Mouse (Mus musculus) WW6 (cell line): Measurements from ENCODE around the gene Gm7879.
A peak's percentile ranks its signal among the peaks of the same experiment; 100 is the strongest.
"Not testable (repeated sequence)": the region's sequence is repeated elsewhere in the genome, so short reads cannot be mapped to it uniquely, and the experiment has no call there.

Experiments
- DNase-seq: peaks from one replicate; pipeline ENCODE4 v3.0.0-alpha.2; 2013; ENCODE audit warnings: low read depth, low spot score

Gene Gm7879

DNA sequence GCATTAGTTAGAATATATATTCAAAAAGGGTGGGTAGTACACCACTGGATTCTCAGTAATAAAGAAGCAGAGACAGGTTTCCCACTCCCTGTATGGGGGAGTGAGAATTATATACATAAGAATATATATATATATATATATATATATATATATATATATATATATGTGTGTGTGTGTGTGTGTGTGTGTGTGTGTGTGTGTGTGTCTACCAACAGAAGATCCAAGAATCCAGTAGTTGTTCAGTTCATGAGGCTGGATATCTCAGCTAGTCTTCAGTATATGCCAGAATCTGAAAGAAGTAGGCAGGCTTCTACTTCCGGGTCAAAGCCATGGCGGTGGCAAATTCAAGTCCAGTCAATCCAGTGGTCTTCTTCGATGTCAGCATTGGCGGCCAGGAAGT is at the start of gene Gm7879:
Gene Gm7879, plus strand, starts transcription at position 301 of the 400 bp plus-strand sequence.
- DNase-seq: not testable (repeated sequence)

DNA sequence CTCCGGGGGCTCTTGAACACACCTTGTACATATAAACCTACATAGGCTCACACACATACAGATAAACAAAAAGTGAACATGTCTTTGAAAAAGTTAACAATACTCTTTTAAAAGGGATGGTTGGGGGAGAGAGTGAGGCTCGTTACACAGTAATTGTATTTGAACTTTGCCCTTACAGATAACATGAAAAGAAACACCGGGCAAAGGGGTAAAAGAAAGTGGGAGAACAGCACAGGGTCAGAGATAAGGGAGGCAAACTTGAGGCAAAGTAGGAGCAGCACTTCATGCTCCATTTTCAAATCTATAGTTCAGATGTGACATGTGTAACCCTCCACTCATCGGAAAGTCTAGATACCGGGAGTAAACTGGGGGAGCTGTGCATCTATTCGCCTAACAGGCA is 49.3 kb upstream of the Gm7879 start:
- DNase-seq: no peak

DNA sequence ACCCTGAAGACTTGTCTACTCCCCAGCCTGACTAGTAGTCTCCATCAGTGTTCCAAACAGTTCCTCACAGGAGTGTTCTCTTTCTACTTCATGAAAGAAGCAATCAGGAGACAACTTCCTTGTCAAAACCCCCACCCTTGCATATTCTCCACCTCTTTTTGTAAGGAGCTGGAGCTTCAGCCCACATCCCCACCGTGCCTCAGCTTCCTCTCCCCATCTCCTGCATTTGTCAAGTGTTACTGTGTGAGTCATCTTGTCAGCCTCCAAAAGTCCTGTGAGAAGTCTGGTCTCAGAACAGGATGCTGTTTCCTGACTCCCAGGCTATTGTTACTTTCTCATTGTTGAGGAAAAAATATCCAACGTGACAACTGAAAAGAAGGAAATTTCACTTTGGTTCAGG is 47.6 kb upstream of the Gm7879 start:
- DNase-seq: no peak

DNA sequence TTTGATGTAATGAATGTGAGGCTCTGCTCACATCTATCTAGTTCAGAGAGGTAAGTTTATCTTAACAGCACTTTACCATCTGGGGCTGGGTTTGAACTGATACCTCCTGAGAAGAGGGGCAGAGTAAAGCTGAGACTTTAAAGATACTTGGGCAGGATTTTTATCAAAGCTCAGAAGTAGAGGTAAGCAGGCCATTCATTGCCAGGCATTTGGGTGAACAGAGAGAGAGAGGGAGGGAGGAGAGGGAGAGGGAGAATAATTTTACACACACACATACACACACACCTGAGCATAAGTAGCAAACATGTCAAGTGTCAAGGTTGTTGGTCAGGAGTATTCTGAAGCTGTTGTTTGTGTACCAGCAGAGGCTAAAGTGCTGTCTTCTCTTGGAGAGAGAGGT is 44.7 kb upstream of the Gm7879 start, which contains the start of gene Cd38:
Gene Cd38, plus strand, starts transcription at position 301 of the 400 bp plus-strand sequence.
- no peak for DNase-seq

DNA sequence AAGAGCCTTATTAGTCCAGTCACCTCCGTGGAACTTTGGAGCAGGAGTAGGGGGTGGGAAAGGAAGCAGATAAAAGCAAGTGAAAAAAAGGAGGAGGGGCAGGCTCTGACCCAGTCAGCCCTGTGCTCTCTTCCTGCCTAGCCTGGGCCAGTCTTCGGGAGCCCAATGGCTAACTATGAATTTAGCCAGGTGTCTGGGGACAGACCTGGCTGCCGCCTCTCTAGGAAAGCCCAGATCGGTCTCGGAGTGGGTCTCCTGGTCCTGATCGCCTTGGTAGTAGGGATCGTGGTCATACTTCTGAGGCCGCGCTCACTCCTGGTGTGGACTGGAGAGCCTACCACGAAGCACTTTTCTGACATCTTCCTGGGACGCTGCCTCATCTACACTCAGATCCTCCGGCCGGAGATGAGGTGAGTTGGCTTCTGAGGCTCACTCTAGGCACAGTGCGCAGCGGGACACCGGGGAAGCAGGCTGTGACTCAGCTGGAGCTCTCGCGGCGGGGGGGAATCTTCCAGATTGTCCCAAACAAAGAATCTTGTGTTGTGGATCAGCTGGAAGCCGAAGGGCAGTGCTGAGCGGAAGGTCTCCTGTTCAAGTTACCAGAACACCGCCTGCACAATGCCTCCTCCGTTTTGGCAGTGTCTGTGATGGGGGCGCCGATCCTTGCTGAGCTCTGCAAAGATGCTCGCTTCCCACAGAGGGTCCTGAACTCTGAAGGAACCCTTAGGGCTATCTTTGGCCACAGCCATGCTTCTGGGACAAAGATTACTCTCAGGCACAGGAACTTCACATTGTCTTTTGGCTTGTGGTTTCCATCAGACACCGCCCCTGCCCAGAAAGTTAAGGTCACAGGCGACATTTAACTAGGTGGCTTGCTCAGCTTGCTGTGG is 44.0 kb upstream of the Gm7879 start:
- DNase-seq: peak; percentile 45

DNA sequence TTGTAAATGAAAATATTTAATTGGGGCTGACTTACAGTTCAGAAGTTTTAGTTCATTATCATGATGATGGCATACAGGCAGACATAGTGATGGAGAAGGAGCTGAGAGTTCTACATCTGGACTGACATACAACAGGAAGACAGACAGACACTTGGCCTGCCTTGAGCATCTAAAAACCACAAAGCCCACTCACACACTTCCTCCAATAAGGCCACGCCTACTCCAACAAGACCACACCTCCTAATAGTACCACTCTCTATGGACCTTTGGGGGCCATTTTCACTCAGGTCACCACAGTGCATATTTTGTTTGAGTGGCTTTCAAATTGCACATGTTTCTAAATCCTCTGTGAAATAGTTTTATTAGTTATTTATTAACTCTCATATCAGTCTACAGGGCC is 41.1 kb upstream of the Gm7879 start:
- DNase-seq: no peak

DNA sequence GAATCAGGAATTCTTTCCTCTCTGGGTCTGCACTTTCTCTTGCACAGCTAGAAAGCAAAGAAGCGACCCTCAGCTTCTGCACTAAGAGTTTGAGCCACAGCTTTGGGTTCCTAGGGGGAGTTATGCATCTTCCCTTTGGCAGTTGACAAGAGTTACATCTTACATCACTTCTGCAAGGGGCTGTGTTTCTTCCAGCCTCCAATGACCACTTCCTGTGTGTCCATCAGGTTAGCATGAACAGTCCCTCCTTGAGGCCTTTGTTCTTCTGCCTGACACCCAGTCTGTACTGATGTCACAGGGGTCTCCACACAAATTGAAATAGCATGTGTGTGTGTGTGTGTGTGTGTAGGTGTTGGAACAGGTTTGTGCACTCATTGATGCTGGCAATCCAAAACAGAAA is 40.3 kb upstream of the Gm7879 start:
- DNase-seq: no peak

DNA sequence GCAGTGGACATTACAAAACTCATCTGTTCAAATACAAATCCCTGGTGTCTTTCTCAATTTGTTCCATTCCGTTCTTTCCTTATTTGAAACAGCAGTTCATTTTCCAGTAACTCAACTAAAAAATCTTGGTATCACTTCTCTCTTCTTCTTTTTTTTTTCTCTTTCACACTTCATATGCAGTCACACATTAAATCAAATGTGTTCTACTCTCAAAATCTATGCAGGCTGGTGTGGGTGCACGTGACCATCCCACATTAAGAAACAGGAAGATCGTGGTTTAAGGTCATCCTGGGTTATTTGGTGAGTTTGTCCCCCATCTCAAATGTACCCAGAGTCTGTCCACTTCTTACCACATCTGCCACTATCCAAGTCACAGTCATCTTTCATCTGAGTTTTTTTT is 30.9 kb upstream of the Gm7879 start:
- DNase-seq: no peak

DNA sequence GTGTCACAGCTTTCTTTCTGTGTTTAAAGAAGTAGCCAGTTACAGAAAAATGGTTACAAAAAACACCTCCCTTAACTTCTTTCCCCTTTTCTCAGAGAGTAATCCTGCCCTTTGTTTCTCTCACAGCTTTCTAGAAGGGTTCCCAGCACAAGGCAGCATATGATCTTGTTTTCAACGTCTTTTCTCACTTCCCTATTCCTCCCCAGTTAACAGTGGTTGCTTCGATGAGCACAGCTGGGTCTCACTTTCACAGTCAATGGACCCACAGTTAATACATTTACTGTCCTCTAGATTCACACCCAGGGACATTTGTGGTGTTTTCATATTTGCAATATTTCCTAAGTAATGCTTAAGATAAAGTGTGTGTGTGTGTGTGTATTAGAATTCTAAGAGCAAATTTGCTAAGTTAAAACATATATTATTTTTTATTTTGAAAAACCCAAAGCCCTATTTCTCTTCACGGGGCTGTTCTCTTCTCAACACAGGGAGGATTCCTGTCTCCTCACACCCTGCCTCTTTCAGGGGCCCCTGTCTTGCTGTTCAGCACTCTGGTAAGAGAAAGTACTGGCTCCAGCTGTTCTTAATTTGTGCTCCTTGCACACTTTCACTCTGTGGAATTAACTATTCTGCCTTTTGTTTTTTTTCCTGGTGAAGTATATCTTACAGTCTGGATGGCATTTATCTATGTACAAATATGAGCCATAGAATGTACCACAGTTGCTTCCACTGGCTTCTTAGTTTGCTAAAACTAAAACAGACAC is 27.7 kb upstream of the Gm7879 start:
- DNase-seq: no peak

DNA sequence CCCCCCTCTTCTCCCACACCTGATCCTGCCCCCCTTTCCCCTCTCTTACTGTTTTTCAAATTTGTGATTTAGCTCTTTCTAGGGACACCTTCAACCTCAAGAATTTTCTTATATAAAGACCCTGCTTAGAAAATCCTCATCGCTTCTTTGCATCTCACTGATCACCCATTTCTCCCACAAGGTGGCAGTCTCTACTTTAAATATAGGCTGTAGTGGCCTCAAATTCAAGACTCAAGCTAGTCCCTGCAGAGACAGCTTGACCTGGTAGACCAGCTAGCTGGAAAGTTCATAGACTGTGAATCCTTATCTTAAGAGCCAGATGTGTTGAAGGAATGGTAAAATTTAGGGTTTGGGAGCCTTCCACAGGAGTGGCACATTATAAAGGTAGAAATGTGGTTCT is 20.6 kb upstream of the Gm7879 start:
- DNase-seq: no peak

DNA sequence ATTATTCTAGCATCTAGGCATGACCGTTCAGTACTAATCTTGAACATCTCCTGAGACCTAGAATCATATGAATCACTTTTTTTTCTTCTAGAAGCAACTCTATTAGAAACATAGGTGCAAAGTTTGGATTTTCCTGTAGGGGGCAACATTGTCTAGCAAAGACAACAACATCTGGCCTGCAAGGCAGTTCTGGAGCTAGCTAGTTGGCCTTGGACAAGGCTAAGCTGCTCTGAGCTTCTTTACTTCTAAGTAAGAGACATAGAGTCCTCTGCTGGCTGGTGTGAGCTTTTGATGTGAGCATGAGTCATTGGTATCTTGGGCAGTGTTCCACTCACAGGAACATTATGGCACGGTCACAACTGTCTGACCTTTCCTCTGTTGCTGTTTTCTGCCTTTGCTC is 18.8 kb upstream of the Gm7879 start:
- DNase-seq: peak; percentile 28

DNA sequence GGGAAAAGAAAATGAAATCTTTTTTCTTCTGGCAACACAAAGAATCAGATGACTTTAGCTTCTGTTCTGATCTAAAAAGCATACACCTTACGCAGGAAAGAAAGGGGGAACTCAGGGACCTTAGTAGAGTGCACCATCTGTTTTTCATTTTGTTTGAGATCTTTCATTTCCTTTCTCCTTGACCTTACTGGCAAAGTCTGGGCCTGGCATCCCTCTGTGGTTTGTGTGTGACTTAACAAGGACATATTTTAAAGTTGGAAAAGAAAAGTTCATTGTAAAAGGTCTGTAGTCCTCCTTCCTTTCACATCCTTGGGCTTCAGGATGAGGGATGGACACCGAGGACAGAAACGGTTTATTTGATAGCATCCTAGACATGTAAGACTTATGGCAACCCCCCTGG is 17.0 kb upstream of the Gm7879 start:
- DNase-seq: no peak

DNA sequence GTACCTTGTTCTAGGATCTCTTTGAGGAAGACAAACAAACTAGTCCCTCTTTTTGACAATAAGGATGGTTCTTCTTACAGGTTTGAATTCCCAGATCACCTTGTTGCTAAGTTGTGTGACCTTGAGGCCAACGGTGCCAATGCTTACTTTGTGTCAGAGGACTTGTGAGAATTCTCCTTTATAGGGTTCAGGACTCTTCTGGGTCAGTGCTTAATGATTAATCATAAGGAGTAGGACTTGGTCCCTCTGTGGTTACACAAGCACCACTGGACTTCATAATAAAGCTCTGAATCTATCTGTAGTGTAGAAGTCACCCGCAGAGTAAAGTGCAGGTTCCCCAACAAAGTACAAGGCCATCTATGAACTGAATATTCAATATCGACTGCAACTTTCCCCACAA is 8.3 kb upstream of the Gm7879 start:
- no peak for DNase-seq

DNA sequence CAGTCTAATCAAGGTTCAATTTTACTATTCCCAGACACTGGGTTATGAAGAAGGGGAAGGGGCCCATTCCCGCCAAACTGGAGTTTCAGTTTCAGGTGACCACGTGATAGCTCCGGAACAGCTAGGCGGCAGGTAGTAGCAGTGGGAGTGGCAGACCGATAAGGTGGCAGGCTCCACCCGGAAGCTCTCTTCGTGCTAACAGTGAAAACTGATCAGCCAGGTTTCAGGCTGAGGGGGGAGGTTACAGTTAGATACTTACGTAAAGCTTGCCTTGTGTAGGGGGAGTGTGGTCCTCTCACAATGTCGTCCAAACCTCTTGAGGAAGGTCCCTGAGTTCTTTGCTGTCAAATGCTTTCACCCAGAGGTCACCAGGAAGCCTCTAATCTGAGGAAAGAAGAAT is 3.7 kb upstream of the Gm7879 start:
- DNase-seq: no peak

DNA sequence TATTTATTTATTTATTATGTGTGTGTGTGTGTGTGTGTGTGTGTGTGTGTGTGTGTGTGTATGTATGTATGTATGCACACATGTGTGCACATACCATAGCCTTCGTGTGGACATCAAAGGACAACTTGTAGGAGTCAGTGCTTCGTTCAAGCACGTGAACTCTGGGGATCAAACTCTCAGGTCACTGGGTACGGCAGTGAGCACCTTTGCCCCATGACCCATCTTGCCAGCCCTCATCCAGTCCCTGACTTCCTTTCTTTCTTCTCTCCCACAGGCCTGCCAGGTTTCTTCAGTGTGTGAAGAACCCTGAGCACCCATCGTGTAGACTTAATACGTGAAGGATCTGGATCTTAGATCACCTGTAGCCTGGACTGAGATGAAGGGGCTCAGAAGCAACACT is 2.9 kb upstream of the Gm7879 start:
- DNase-seq: no peak

DNA sequence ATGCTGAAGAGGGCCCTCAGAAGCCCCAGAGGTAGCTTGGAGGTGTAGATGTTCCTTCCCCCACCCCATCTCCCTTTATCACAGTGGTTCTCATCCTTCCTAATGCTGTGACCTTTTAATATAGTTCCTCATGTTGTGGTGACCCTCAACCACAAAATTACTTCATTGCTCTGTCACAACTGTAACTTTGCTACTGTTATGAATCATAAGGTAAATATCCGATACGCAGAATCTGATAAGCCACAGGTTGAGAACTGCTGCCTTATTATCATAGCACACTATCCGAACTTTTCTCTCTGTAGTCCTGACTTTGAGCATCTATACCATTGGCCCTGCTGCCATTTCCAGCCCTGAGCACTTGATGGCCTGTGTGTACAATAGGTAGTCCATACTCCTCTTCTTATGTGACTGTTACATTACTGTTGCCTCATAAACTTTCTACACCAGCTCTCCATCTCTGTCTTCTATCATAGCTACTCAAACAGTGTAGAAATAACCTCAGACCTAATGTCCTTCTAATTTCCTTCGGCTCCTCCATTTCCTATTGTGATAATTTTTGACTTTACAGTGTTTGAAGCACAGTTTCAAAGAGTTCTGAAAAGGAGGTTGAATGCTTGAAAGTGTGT is 2.4 kb downstream of the Gm7879 start:
- no peak for DNase-seq

DNA sequence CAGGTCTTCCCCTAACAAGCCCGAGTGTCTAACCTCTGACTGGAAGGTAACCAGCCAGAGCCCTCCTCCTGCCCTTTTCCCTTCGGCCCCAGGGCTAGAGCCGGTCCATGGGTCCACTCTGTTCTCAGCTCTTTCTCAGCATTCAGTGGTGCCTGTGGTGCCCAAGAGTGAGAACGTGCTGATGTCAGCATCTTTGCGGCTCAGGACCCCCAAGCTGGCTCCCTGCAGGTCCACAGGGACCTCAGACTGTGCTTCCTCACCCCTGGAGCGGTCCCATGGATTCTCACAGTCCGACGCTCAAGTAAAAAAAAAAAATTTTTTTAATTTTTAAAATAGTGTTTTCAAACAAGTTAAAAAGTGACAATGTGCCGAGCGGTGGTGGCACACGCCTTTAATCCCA is 8.9 kb downstream of the Gm7879 start:
- no peak for DNase-seq

DNA sequence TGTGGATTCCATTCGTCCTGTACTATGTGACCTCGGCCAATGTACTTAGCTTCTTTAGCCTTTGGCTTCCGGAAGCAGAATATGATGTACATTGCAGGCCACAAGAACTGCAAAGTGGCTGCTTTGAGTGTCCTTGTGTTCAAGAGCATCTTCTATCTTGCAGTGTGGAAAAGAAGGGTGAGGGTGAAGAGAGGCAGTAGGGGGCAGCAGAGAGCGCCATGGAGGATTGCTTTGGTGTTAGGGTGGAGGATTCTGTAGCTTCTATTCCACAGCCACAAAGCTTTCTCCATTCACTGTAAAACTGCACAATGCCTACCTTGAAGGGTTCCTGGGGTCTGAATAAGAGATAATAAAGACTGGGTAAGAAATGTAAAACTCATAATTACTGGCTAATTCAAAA is 11.0 kb downstream of the Gm7879 start:
- no peak for DNase-seq

DNA sequence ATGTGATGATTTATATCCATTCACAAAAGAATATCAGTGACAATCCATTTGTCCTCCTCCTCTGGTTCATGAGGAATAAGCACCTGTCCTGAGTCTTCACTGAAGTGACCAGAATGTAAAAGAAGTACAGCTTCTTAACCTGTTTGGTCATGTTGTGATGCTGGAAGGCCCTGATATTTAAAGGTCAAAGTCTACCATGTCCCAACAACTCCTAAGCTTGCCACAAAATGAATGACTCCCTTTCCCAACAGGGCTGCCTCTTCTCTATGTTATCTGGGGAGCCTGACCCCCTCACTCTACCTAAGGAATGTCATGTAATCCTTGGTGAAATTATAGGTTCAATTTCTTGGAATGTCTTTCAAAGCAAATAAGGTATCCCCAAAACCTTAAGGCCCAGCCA is 14.8 kb downstream of the Gm7879 start:
- DNase-seq: no peak

DNA sequence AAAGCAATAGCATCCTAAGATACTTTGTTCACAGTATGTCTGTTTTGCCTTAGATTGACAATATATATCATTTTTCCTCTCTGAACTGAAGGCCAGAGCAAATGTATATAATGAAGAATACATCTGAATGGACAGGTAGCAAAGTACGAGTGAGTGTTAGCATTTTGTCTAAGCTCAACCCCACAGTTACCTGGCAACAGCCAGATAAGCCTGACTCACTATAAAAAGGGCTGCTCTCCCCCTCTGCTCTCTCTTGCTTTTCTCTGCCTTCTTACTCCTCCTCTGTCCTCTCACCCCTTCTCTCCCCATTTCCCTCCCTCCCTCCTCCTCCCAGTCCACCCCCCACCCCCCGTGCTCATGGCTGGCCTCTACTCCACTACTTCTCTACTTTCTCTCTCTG is 20.3 kb downstream of the Gm7879 start:
- DNase-seq: no peak

DNA sequence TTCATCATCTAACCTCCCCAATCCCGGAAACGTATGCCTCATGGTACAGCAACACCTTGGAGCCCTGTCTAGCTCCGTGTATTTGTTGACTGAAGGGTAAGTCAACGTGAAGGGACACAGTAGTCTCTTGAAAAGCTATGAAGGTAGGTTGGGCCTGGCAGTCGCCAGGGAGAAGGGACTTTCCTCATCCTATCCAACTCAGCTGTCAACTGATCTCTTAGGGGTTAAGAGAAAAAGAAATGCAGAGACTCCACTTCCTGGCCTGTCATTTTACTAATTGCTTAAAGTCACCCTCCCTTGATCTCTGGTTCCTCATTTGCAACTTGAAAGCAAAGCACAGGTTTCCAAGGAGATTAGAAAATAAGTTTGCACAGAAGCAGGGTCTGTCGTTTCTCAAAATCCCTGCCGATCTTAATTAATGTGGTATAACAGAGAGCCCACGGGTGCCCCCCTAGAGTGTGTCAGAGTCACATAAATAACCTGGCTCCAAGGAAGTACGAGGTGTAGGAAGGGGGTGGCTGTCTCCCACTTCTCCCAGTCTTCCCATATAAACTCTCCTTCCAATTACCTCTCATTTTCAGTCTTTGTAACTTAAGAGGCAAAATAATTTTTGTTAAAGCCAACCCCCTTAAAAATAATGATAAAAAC is 34.5 kb downstream of the Gm7879 start:
- DNase-seq: no peak
